Mouse (Mus musculus): ENCODE data around the gene Eipr1.

GRCm38 (mm10) chr12:28859495-28860263 lies 108.1 kb downstream of the Eipr1 start:
- TF ChIP-seq CTCF (IDR thresholded peaks at IDR 0.05; ENCODE audit: low read depth, low read length) (no peak), POLR2A (IDR thresholded peaks at IDR 0.05; ENCODE audit: insufficient read depth, low read length) (no peak), EP300 (IDR thresholded peaks at IDR 0.05; ENCODE audit: insufficient read depth, low read depth, low read length) (no peak)

All from ES-Bruce4 (cell line).